Mouse (Mus musculus) ES-E14 (cell line): ENCODE measurements around the gene Mcidas. TPM values are rescaled to one million over a fixed set of nuclear protein-coding genes. Genes with fewer than 3 reads are reported as not detected.

Source experiments
- DNase-seq: peaks from one replicate; pipeline ENCODE4 v3.0.0-alpha.2; 2013; ENCODE audit warnings: low read depth, low spot score
- H3K27ac ChIP-seq: 2 replicates; pipeline ENCODE4 v1.5.1; 2012; ENCODE audit warnings: low read depth, mild to moderate bottlenecking, low read length, moderate library complexity, mixed read lengths; ENCODE audit not compliant: poor library complexity, insufficient read depth, severe bottlenecking
- H3K36me3 ChIP-seq: 2 replicates; pipeline ENCODE4 v1.6.1; 2012; ENCODE audit warnings: mild to moderate bottlenecking, low read length, moderate library complexity, mixed read lengths; ENCODE audit not compliant: control insufficient read depth, poor library complexity, insufficient read depth, severe bottlenecking
- H3K4me1 ChIP-seq, 2 experiments: fragments of 150-350 bp in 1 of 2; sonication (generic) in 1 of 2; 2 replicates each; pipeline ENCODE4 v1.6.1; 2012; ENCODE audit warnings: low read length in 2 of 2, mild to moderate bottlenecking in 1 of 2, mixed read lengths in 1 of 2; ENCODE audit not compliant: control insufficient read depth in 2 of 2, insufficient read depth in 2 of 2, poor library complexity in 1 of 2
- H3K4me3 ChIP-seq, 2 experiments: fragments of 150-350 bp in 1 of 2; sonication (generic) in 1 of 2; 2 replicates each; pipeline ENCODE4 v1.5.1; 2012; ENCODE audit warnings: low read length in 2 of 2, low read depth in 1 of 2, mild to moderate bottlenecking in 1 of 2, mixed read lengths in 1 of 2; ENCODE audit not compliant: insufficient read depth in 1 of 2, poor library complexity in 1 of 2, severe bottlenecking in 1 of 2
- H3K9ac ChIP-seq: 2 replicates; pipeline ENCODE4 v1.6.1; 2012; ENCODE audit warnings: low read depth, mild to moderate bottlenecking, low read length, mixed read lengths; ENCODE audit not compliant: poor library complexity, insufficient read depth, severe bottlenecking
- H3K9me3 ChIP-seq: fragments of 150-350 bp; sonication (generic); 2 replicates; pipeline ENCODE4 v1.6.1; 2012; ENCODE audit warnings: low read depth, mild to moderate bottlenecking, low read length; ENCODE audit not compliant: control insufficient read depth, insufficient read depth
- CHD2 ChIP-seq: IDR thresholded peaks from 2 replicates; pipeline ENCODE4 v1.6.1; 2014; ENCODE audit warnings: mild to moderate bottlenecking, low read depth, low read length, inconsistent platforms
- HCFC1 ChIP-seq: IDR thresholded peaks from 2 replicates; pipeline ENCODE4 v1.6.1; 2012; ENCODE audit warnings: low read length, inconsistent platforms, borderline replicate concordance; ENCODE audit not compliant: insufficient read depth
- MAFK ChIP-seq: IDR thresholded peaks from 2 replicates; pipeline ENCODE4 v1.6.1; 2014; ENCODE audit warnings: mild to moderate bottlenecking, low read depth, low read length, inconsistent platforms; ENCODE audit not compliant: insufficient read depth
- ZC3H11A ChIP-seq: IDR thresholded peaks from 2 replicates; pipeline ENCODE4 v1.6.1; 2012; ENCODE audit warnings: low read depth, mild to moderate bottlenecking, inconsistent platforms, low read length, borderline replicate concordance
- ZNF384 ChIP-seq: IDR thresholded peaks from 2 replicates; pipeline ENCODE4 v1.6.1; 2012; ENCODE audit warnings: low read depth, low read length, inconsistent platforms
- in situ Hi-C, 2 experiments: fragments of 600-800 bp; cut with MboI; formaldehyde crosslinking; loops; one replicate each; pipeline ENCODE4 v1.15.1; 2025; ENCODE audit warnings: low sequenced_read_pairs in 2 of 2, inconsistent platforms in 1 of 2; ENCODE audit not compliant: unreplicated experiment in 2 of 2
- total RNA-seq: library from RNA; depleted of rRNA; stranded (reverse); fragments of 300-350 nt; gene quantifications from 2 replicates; pipeline ENCODE4 v1.2.3, GENCODE M21; 2012

The Mcidas gene
- total RNA-seq, 1 experiment = not detected

DNA sequence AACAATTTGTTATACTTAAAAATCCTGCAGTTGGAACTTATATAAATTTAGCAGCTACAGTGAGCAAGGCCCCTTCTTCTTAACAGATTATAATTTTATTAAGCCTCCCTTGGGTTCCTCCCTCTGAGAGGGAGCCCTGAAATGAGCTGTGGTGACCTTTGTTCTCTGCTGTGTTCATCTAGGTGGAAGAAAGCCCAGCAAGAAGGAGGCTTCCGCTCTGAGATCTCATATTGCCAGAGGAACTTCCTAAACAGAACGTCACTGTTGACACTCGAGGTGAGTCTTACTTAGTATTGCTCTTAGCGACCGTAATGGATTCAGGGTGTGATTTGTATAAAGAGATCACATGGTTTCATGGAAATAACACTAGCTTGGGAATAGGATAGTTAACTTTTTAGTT lies 30.6 kb upstream of the Mcidas start:
- TF ChIP-seq MAFK (no peak), HCFC1 (no peak), ZC3H11A (no peak), CHD2 (no peak), ZNF384 (no peak)
- Histone ChIP-seq H3K9ac (no peak overlapping the region), H3K4me3 (no peak overlapping the region), H3K27ac (no peak overlapping the region), H3K9me3 (no peaks in the 10 kb centered on the region), H3K36me3 (peaks cover 17% of the 10 kb centered on the region), H3K4me1 (no peaks in the 10 kb centered on the region)
- in situ Hi-C loops = no loop called here
- no peak for DNase-seq

- in situ Hi-C loops = no loop called here
- no peak overlapping the region for H3K27ac ChIP-seq
- H3K9me3 ChIP-seq = no peaks in the 10 kb centered on the region
- H3K4me1 ChIP-seq = no peaks in the 10 kb centered on the region
- H3K36me3 ChIP-seq = peaks cover 14% of the 10 kb centered on the region
- H3K9ac ChIP-seq = no peak overlapping the region
- H3K4me3 ChIP-seq = no peak overlapping the region
- DNase-seq = no peak
- no peak for TF ChIP-seq HCFC1
These were observed 29.2 kb upstream of the Mcidas start for GRCm38 (mm10) chr13:112964421-112964820.

- H3K36me3 ChIP-seq = peaks cover 8% of the 10 kb centered on the region
- no peak overlapping the region for H3K27ac ChIP-seq
These were observed 26.4 kb upstream of the Mcidas start for GRCm38 (mm10) chr13:112967267-112967666.

GRCm38 (mm10) chr13:112976720-112977119 lies 16.9 kb upstream of the Mcidas start:
- no peaks in the 10 kb centered on the region for H3K9me3 ChIP-seq
- H3K36me3 ChIP-seq = no peaks in the 10 kb centered on the region
- H3K4me1 ChIP-seq = peaks cover 2 to 5% of the 10 kb centered on the region in 2 experiments; a peak in 3 of 4 replicates
- H3K9ac ChIP-seq = peak overlapping the region; percentile 15; the same call in 1 of the 2 replicates
- TF ChIP-seq MAFK (no peak), CHD2 (no peak), HCFC1 (no peak)
- H3K27ac ChIP-seq = no peak overlapping the region
- peak overlapping the region in 1 of 2 experiments; percentile 21; a peak in 1 of 4 replicates for H3K4me3 ChIP-seq
- in situ Hi-C loops = no loop called here
- no peak for DNase-seq

More at GRCm38 (mm10) chr13:112967267-112967666, 26.4 kb upstream of the Mcidas start:
- no peaks in the 10 kb centered on the region for H3K9me3 ChIP-seq
- in situ Hi-C loops = no loop called here
- H3K4me3 ChIP-seq = no peak overlapping the region
- no peak overlapping the region for H3K9ac ChIP-seq
- peaks cover 0 to 3% of the 10 kb centered on the region in 2 experiments; a peak in 1 of 4 replicates for H3K4me1 ChIP-seq
- DNase-seq = no peak
- TF ChIP-seq HCFC1 (no peak), ZC3H11A (no peak), MAFK (no peak)

- DNase-seq = no peak
- Histone ChIP-seq H3K9me3 (no peaks in the 10 kb centered on the region), H3K4me3 (0 out of 4 replicates have a peak overlapping the region, but pooled peaks of 1 of the 2 experiments have one; percentile 14), H3K36me3 (peaks cover 3% of the 10 kb centered on the region; the same call in 1 of the 2 replicates), H3K9ac (0 out of 2 replicates have a peak overlapping the region, but pooled peaks have one; percentile 4), H3K4me1 (peaks cover 3 to 5% of the 10 kb centered on the region in 2 experiments; a peak in 3 of 4 replicates), H3K27ac (0 out of 2 replicates have a peak overlapping the region, but pooled peaks have one; percentile 26)
- TF ChIP-seq MAFK (peak; percentile 43; the same call in 1 of the 2 replicates), HCFC1 (no peak)
- in situ Hi-C loops = no loop called here
These were observed 7.8 kb upstream of the Mcidas start for GRCm38 (mm10) chr13:112985605-112986450.
